ENCODE assay signal across 46 mouse cellular contexts in the genomic region with DNA sequence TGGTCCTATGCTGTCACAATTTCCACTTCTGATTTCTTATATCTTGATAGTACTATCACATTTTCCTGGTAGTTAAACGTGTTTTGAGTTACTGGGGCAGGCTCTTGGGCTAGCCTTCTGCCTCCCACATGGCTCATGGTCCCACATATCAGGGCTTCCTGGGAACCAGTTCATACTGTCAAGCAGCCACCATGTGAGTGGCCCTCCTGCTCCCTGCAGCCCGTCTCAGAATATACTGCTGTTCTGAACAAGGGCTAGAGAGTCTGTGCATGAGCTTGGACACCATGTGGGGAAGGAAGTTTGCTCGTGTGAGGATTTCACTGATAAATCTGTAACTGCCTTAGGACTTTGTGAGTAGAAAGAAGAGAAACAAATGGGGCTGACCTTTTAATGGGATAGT. TPM values are rescaled to one million over a fixed set of nuclear protein-coding genes. Genes with fewer than 3 reads are reported as not detected.
"Had no signal": no experiment of that assay in that cellular context is flagged by ENCODE, and none has a peak within 500 bp of the region (broad histone marks: within the 10 kb centered on the region; RNA-seq: fewer than 3 reads in every experiment).

No protein-coding gene starts in this region.

- H3K27ac ChIP-seq: limb, embryonic 10.5 days; limb, embryonic 12.5 days; limb, embryonic 13.5 days; limb, embryonic 15.5 days; liver, embryonic 12.5 days; liver, embryonic 13.5 days; liver, embryonic 14.5 days; liver, embryonic 15.5 days; lung, embryonic 15.5 days; macrophage; midbrain, embryonic 10.5 days; midbrain, embryonic 12.5 days; midbrain, embryonic 13.5 days; midbrain, embryonic 15.5 days; neural tube, embryonic 12.5 days had no signal

- H3K9me3 ChIP-seq: limb, embryonic 10.5 days; limb, embryonic 12.5 days; limb, embryonic 13.5 days; limb, embryonic 15.5 days; liver, embryonic 12.5 days; liver, embryonic 13.5 days; liver, embryonic 15.5 days; lung, embryonic 15.5 days; megakaryocyte, embryonic 14.5 days; midbrain, embryonic 10.5 days; midbrain, embryonic 12.5 days; midbrain, embryonic 13.5 days; midbrain, embryonic 15.5 days; neural tube, embryonic 12.5 days had no signal

- H3K4me3 ChIP-seq: limb, embryonic 10.5 days; limb, embryonic 12.5 days; limb, embryonic 13.5 days; limb, embryonic 15.5 days; liver, embryonic 12.5 days; liver, embryonic 13.5 days; liver, embryonic 15.5 days; lung, embryonic 15.5 days; megakaryocyte, embryonic 14.5 days; midbrain, embryonic 10.5 days; midbrain, embryonic 12.5 days; midbrain, embryonic 13.5 days; midbrain, embryonic 15.5 days; myocyte; neural tube, embryonic 12.5 days had no signal

- H3K4me1 ChIP-seq: limb, embryonic 10.5 days; limb, embryonic 12.5 days; limb, embryonic 13.5 days; limb, embryonic 15.5 days; liver, embryonic 12.5 days; liver, embryonic 13.5 days; liver, embryonic 15.5 days; lung, embryonic 15.5 days; megakaryocyte, embryonic 14.5 days; midbrain, embryonic 10.5 days; midbrain, embryonic 12.5 days; midbrain, embryonic 13.5 days; midbrain, embryonic 15.5 days; neural tube, embryonic 12.5 days had no signal

- DNase-seq: left cerebral cortex, postnatal 4 days; liver; liver, embryonic 13.5 days; liver, postnatal 0 days; lung, adult 18-20 months; lung, adult 2 months; lung, embryonic 14.5 days; lung, postnatal 10 days; lung, postnatal 14 days; lung, postnatal 36 days; lung, postnatal 4 days; midbrain, embryonic 14.5 days had no signal

- H3K36me3 ChIP-seq: limb, embryonic 10.5 days; limb, embryonic 12.5 days; limb, embryonic 13.5 days; limb, embryonic 15.5 days; liver, embryonic 12.5 days; liver, embryonic 13.5 days; liver, embryonic 15.5 days; lung, embryonic 15.5 days; midbrain, embryonic 10.5 days; midbrain, embryonic 12.5 days; midbrain, embryonic 13.5 days; midbrain, embryonic 15.5 days; neural tube, embryonic 12.5 days had no signal

- H3K27me3 ChIP-seq: limb, embryonic 12.5 days; limb, embryonic 13.5 days; limb, embryonic 15.5 days; liver, embryonic 12.5 days; liver, embryonic 13.5 days; liver, embryonic 15.5 days; lung, embryonic 15.5 days; midbrain, embryonic 12.5 days; midbrain, embryonic 13.5 days; midbrain, embryonic 15.5 days; neural tube, embryonic 12.5 days had no signal

RNA-seq across cellular contexts. Expression of gene Mcpt8, which starts 1.6 kb away (rescaled TPM):
- total RNA-seq: left cerebral cortex, postnatal 10 days; left cerebral cortex, postnatal 14 days; left cerebral cortex, postnatal 25 days; left cerebral cortex, postnatal 36 days; left cerebral cortex, postnatal 4 days; liver, adult 2 months; megakaryocyte-erythroid progenitor cell, adult 5-6 weeks; midbrain, postnatal 0 days had no signal
- polyA plus RNA-seq: limb, embryonic 10.5 days; limb, embryonic 11.5 days; limb, embryonic 12.5 days; liver, adult 2 months; liver, embryonic 11.5 days; lung, adult 2 months; midbrain, embryonic 10.5 days; midbrain, embryonic 11.5 days; midbrain, embryonic 12.5 days; midbrain, embryonic 13.5 days; midbrain, embryonic 14.5 days; midbrain, embryonic 15.5 days; midbrain, embryonic 16.5 days; midbrain, postnatal 0 days; neural tube, embryonic 11.5 days; neural tube, embryonic 12.5 days had no signal

RNA-seq across cellular contexts. Expression of gene Ctsg, which starts 15.7 kb away (rescaled TPM):
- total RNA-seq: left cerebral cortex, postnatal 10 days; left cerebral cortex, postnatal 14 days; left cerebral cortex, postnatal 25 days; left cerebral cortex, postnatal 36 days; liver, adult 2 months; midbrain, postnatal 0 days; monocyte, adult 5-6 weeks had no signal
- polyA plus RNA-seq: limb, embryonic 10.5 days; limb, embryonic 11.5 days; limb, embryonic 12.5 days; limb, embryonic 13.5 days; liver, adult 2 months; lung, embryonic 14.5 days; lung, embryonic 15.5 days; lung, embryonic 16.5 days; midbrain, embryonic 10.5 days; midbrain, embryonic 11.5 days; midbrain, embryonic 12.5 days; midbrain, embryonic 13.5 days; midbrain, embryonic 14.5 days; midbrain, embryonic 15.5 days; midbrain, embryonic 16.5 days; neural tube, embryonic 11.5 days; neural tube, embryonic 12.5 days had no signal

RNA-seq across cellular contexts. Expression of gene Mcpt4, which starts 24.6 kb away (rescaled TPM):
- total RNA-seq: left cerebral cortex, postnatal 10 days; left cerebral cortex, postnatal 14 days; left cerebral cortex, postnatal 25 days; left cerebral cortex, postnatal 36 days; liver, adult 2 months; megakaryocyte progenitor cell, adult 5-6 weeks; megakaryocyte, adult 5-6 weeks; megakaryocyte-erythroid progenitor cell, adult 5-6 weeks; monocyte, adult 5-6 weeks had no signal
- polyA plus RNA-seq: limb, embryonic 10.5 days; limb, embryonic 11.5 days; limb, embryonic 12.5 days; liver, adult 2 months; liver, embryonic 11.5 days; liver, embryonic 12.5 days; liver, embryonic 13.5 days; liver, embryonic 15.5 days; liver, embryonic 16.5 days; lung, embryonic 14.5 days; macrophage; midbrain, embryonic 10.5 days; midbrain, embryonic 11.5 days; midbrain, embryonic 12.5 days; midbrain, embryonic 13.5 days; midbrain, embryonic 14.5 days; midbrain, embryonic 16.5 days; midbrain, postnatal 0 days; neural tube, embryonic 11.5 days; neural tube, embryonic 12.5 days had no signal

RNA-seq across cellular contexts. Expression of gene Gzme, which starts 33.7 kb away (rescaled TPM):
- total RNA-seq: left cerebral cortex, postnatal 10 days; left cerebral cortex, postnatal 14 days; left cerebral cortex, postnatal 25 days; left cerebral cortex, postnatal 36 days; left cerebral cortex, postnatal 4 days; liver, adult 2 months; megakaryocyte progenitor cell, adult 5-6 weeks; megakaryocyte, adult 5-6 weeks; megakaryocyte-erythroid progenitor cell, adult 5-6 weeks; midbrain, postnatal 0 days; monocyte, adult 5-6 weeks had no signal
- polyA plus RNA-seq: limb, embryonic 10.5 days; limb, embryonic 11.5 days; limb, embryonic 12.5 days; limb, embryonic 13.5 days; limb, embryonic 15.5 days; liver, adult 2 months; liver, embryonic 11.5 days; liver, embryonic 12.5 days; liver, embryonic 13.5 days; liver, embryonic 14.5 days; liver, embryonic 15.5 days; liver, embryonic 16.5 days; liver, postnatal 0 days; lung, adult 2 months; lung, embryonic 14.5 days; lung, embryonic 15.5 days; lung, embryonic 16.5 days; lung, postnatal 0 days; macrophage; midbrain, embryonic 10.5 days; midbrain, embryonic 11.5 days; midbrain, embryonic 12.5 days; midbrain, embryonic 13.5 days; midbrain, embryonic 14.5 days; midbrain, embryonic 15.5 days; midbrain, embryonic 16.5 days; midbrain, postnatal 0 days; neural tube, embryonic 11.5 days; neural tube, embryonic 12.5 days had no signal

RNA-seq across cellular contexts. Expression of gene Mcpt2, which starts 44.9 kb away (rescaled TPM):
- total RNA-seq: left cerebral cortex, postnatal 10 days; left cerebral cortex, postnatal 14 days; left cerebral cortex, postnatal 25 days; left cerebral cortex, postnatal 36 days; left cerebral cortex, postnatal 4 days; liver, adult 2 months; megakaryocyte progenitor cell, adult 5-6 weeks; megakaryocyte, adult 5-6 weeks; megakaryocyte-erythroid progenitor cell, adult 5-6 weeks; midbrain, postnatal 0 days; monocyte, adult 5-6 weeks had no signal
- polyA plus RNA-seq: limb, embryonic 10.5 days; limb, embryonic 11.5 days; limb, embryonic 12.5 days; limb, embryonic 13.5 days; liver, adult 2 months; liver, embryonic 11.5 days; lung, adult 2 months; lung, embryonic 14.5 days; lung, embryonic 15.5 days; lung, embryonic 16.5 days; lung, postnatal 0 days; macrophage; midbrain, embryonic 10.5 days; midbrain, embryonic 11.5 days; midbrain, embryonic 12.5 days; midbrain, embryonic 13.5 days; midbrain, embryonic 14.5 days; midbrain, embryonic 15.5 days; midbrain, embryonic 16.5 days; midbrain, postnatal 0 days; myocyte; neural tube, embryonic 11.5 days; neural tube, embryonic 12.5 days had no signal
